Mouse (Mus musculus): ENCODE results near the gene Kcnj15. TPM values are rescaled to one million over a fixed set of nuclear protein-coding genes. Genes with fewer than 3 reads are reported as not detected.
A peak's percentile ranks its signal among the peaks of the same experiment; 100 is the strongest.

The Kcnj15 gene
- total RNA-seq, 2 experiments from 2014 or later = 0.25 to 0.43 TPM

GRCm38 (mm10) chr16:95244626-95245303 lies 12.6 kb upstream of the Kcnj15 start:
- no peak for DNase-seq (ENCODE audit: low spot score in 2 of 2)

GRCm38 (mm10) chr16:95245499-95245898 lies 11.9 kb upstream of the Kcnj15 start:
- DNase-seq (ENCODE audit: low spot score in 2 of 2) = no peak

- DNase-seq (ENCODE audit: low spot score in 2 of 2) = no peak
These were observed 8.7 kb upstream of the Kcnj15 start for GRCm38 (mm10) chr16:95248646-95249045.

GRCm38 (mm10) chr16:95256648-95257047 lies 710 bp upstream of the Kcnj15 start:
- DNase-seq (ENCODE audit: low spot score in 2 of 2) = no peak

GRCm38 (mm10) chr16:95258100-95258499 lies 742 bp downstream of the Kcnj15 start:
- DNase-seq (ENCODE audit: low spot score in 2 of 2) = no peak

- DNase-seq (ENCODE audit: low spot score in 2 of 2) = no peak
These were observed 2.1 kb downstream of the Kcnj15 start for GRCm38 (mm10) chr16:95259505-95259904.

- DNase-seq (ENCODE audit: low spot score in 2 of 2) = no peak
These were observed 3.3 kb downstream of the Kcnj15 start for GRCm38 (mm10) chr16:95260693-95261092.

- no peak for DNase-seq (ENCODE audit: low spot score in 2 of 2)
These were observed 4.4 kb downstream of the Kcnj15 start for GRCm38 (mm10) chr16:95261807-95262206.

GRCm38 (mm10) chr16:95262706-95263363 lies 5.5 kb downstream of the Kcnj15 start:
- DNase-seq (ENCODE audit: low spot score in 2 of 2) = no peak

- DNase-seq (ENCODE audit: low spot score in 2 of 2) = no peak
These were observed 7.0 kb downstream of the Kcnj15 start for GRCm38 (mm10) chr16:95264324-95264723.

GRCm38 (mm10) chr16:95267481-95268183 lies 10.3 kb downstream of the Kcnj15 start:
- no peak for DNase-seq (ENCODE audit: low spot score in 2 of 2)

GRCm38 (mm10) chr16:95269610-95270009 lies 12.3 kb downstream of the Kcnj15 start:
- DNase-seq (ENCODE audit: low spot score in 2 of 2) = no peak

GRCm38 (mm10) chr16:95273101-95273500 lies 15.7 kb downstream of the Kcnj15 start:
- DNase-seq (ENCODE audit: low spot score in 2 of 2) = no peak

GRCm38 (mm10) chr16:95275713-95276502 lies 18.6 kb downstream of the Kcnj15 start:
- DNase-seq (ENCODE audit: low spot score in 2 of 2) = no peak

GRCm38 (mm10) chr16:95279015-95279414 lies 21.7 kb downstream of the Kcnj15 start:
- peak in 1 of 2 experiments; percentile 11 for DNase-seq (ENCODE audit: low spot score in 2 of 2)

- DNase-seq (ENCODE audit: low spot score in 2 of 2) = no peak
These were observed 23.0 kb downstream of the Kcnj15 start for GRCm38 (mm10) chr16:95280338-95280737.

GRCm38 (mm10) chr16:95283369-95283768 lies 26.0 kb downstream of the Kcnj15 start:
- DNase-seq (ENCODE audit: low spot score in 2 of 2) = no peak

- DNase-seq (ENCODE audit: low spot score in 2 of 2) = no peak
These were observed 26.8 kb downstream of the Kcnj15 start for GRCm38 (mm10) chr16:95284085-95284727.

- no peak for DNase-seq (ENCODE audit: low spot score in 2 of 2)
These were observed 27.7 kb downstream of the Kcnj15 start for GRCm38 (mm10) chr16:95285043-95285442.

GRCm38 (mm10) chr16:95285767-95286166 lies 28.4 kb downstream of the Kcnj15 start:
- DNase-seq (ENCODE audit: low spot score in 2 of 2) = no peak

- DNase-seq (ENCODE audit: low spot score in 2 of 2) = no peak
These were observed 30.3 kb downstream of the Kcnj15 start for GRCm38 (mm10) chr16:95287656-95288055.
